Mouse (Mus musculus) lung, postnatal 0 days (tissue): ENCODE measurements around the gene Ptpn13.

ENCODE experiments used
- CTCF ChIP-seq: IDR thresholded peaks from 2 replicates; pipeline ENCODE4 v1.5.1; 2016; ENCODE audit warnings: antibody characterized with exemption, mild to moderate bottlenecking
- EP300 ChIP-seq: IDR thresholded peaks from 2 replicates; pipeline ENCODE4 v1.6.1; 2016; ENCODE audit warnings: antibody characterized with exemption, mild to moderate bottlenecking, control low read depth

DNA sequence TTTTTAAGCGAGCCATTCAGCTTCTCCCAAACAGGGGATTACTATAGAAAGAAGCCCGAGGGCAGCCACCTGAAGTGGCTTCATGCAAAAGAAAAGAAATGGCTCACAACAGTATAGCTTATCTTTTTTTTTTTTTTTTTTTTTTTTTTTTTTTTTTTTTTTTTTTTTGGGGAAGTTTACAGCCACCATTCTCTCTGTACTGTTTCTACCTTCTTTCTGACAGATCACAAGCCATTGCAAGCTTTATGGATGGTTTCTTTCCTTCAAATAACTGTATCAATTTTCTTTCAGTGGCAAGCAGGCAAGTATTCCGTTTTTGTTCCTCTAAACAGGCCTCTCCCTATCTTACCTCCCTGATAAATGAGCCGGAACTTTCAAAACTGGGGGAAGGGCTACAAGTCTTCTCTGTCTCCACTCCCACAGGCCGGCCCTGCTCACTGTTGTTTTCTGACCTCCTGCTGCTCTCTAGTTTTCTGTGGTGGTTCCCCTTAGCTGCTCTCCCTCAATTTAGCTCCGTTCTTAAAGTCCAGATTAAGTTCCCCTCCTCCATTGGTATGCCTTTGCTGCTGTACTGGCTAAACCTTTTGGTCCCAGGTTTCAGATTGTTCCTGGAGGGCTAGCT lies 1.6 kb upstream of the Ptpn13 start:
- TF ChIP-seq CTCF (no peak), EP300 (no peak)
